Mouse (Mus musculus): ENCODE data around the gene Arfgap3.

GRCm38 (mm10) chr15:83345898-83346529 is 4.0 kb downstream of the Arfgap3 start:
- TF ChIP-seq CTCF (IDR thresholded peaks at IDR 0.05; ENCODE audit: low read depth): 0 out of 2 replicates have a peak, but pooled peaks have one; percentile 10
- no peak for TF ChIP-seq EP300 (IDR thresholded peaks at IDR 0.05; ENCODE audit: low read depth)

All from heart, postnatal 0 days (tissue).